Mouse (Mus musculus) MEL (cell line): ENCODE measurements around the gene Dennd4a.
A peak's percentile ranks its signal among the peaks of the same experiment; 100 is the strongest.

ENCODE experiments used
- CHD1 ChIP-seq: IDR thresholded peaks from 2 replicates; pipeline ENCODE4 v1.6.1; 2012; ENCODE audit warnings: low read depth, mild to moderate bottlenecking, inconsistent platforms, low read length, improper control_type of control experiment
- CTCF ChIP-seq, 3 experiments: IDR thresholded peaks in 2 of 3; conservative IDR thresholded peaks in 1 of 3; 2 replicates each; pipeline ENCODE4 v1.5.1; 2011 to 2012; ENCODE audit warnings: low read length in 3 of 3, low read depth in 2 of 3, mild to moderate bottlenecking in 2 of 3, improper control_type of control experiment in 1 of 3, inconsistent platforms in 1 of 3, mixed read lengths in 1 of 3, moderate library complexity in 1 of 3; ENCODE audit not compliant: control insufficient read depth in 1 of 3, insufficient read depth in 1 of 3, poor library complexity in 1 of 3, severe bottlenecking in 1 of 3
- HCFC1 ChIP-seq: IDR thresholded peaks from 2 replicates; pipeline ENCODE4 v1.6.1; 2012; ENCODE audit warnings: low read depth, mild to moderate bottlenecking, inconsistent platforms, low read length, improper control_type of control experiment, moderate library complexity
- MAFK ChIP-seq: IDR thresholded peaks from 2 replicates; pipeline ENCODE4 v1.6.1; 2011; ENCODE audit warnings: low read depth, mild to moderate bottlenecking, low read length, improper control_type of control experiment, borderline replicate concordance
- POLR2A ChIP-seq, 2 experiments: IDR thresholded peaks; 2 replicates each; pipeline ENCODE4 v1.6.1; 2011 to 2012; ENCODE audit warnings: low read length in 2 of 2, mild to moderate bottlenecking in 2 of 2, control low read depth in 1 of 2, improper control_type of control experiment in 1 of 2, low read depth in 1 of 2, moderate library complexity in 1 of 2; ENCODE audit not compliant: control insufficient read depth in 1 of 2, insufficient read depth in 1 of 2, poor library complexity in 1 of 2
- POLR2AphosphoS5 ChIP-seq: IDR thresholded peaks from 2 replicates; pipeline ENCODE4 v1.6.1; 2012; ENCODE audit warnings: low read depth, borderline replicate concordance, mild to moderate bottlenecking, inconsistent platforms, low read length, moderate library complexity, mixed read lengths
- SMC3 ChIP-seq: IDR thresholded peaks from 2 replicates; pipeline ENCODE4 v1.6.1; 2011; ENCODE audit warnings: low read depth, low read length, improper control_type of control experiment
- USF1 ChIP-seq: IDR thresholded peaks from 2 replicates; pipeline ENCODE4 v1.6.1; 2014; ENCODE audit warnings: low read depth, mild to moderate bottlenecking, inconsistent platforms, low read length, improper control_type of control experiment, moderate library complexity

DNA sequence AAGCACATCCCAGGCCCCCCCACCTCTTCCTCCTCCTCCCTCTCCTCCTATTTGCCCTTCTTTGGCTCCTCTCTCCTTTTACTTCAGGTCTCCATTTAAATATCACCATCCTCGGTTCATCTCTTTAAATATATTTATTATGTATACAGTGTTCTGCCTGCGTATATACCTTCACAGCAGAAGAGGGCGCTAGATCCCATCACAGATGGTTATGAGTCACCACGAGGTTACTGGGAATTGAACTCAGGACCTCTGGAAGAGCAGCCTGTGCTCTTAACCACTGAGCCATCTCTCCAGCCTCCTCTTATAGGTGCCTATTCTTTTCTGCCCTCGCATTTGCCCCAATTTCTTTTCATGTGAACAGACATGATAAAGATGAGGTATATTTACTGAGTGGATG, 126.4 kb downstream of the Dennd4a start:
- TF ChIP-seq SMC3 (peak; percentile 19; the same call in 1 of the 2 replicates), CTCF (IDR thresholded peaks at IDR 0.05 in 2 of 3, conservative IDR thresholded peaks at IDR 0.05 in 1 of 3; ENCODE audit: control insufficient read depth in 1 of 3, insufficient read depth in 1 of 3, low read depth in 2 of 3, low read length in 3 of 3, poor library complexity in 1 of 3, severe bottlenecking in 1 of 3) (peak; percentile 44 to 56 (median 47)), POLR2A (IDR thresholded peaks at IDR 0.05; ENCODE audit: control insufficient read depth in 1 of 2, insufficient read depth in 1 of 2, low read depth in 1 of 2, low read length in 2 of 2, poor library complexity in 1 of 2) (no peak), CHD1 (no peak), HCFC1 (no peak), USF1 (no peak), POLR2AphosphoS5 (no peak), MAFK (no peak)
